Mouse (Mus musculus): ENCODE results near the gene Hpd.

Gene Hpd

GRCm38 (mm10) chr5:123181536-123181935 is 991 bp downstream of the Hpd start:
- no peak for DNase-seq

- no peak for DNase-seq
These were observed 2.1 kb downstream of the Hpd start for GRCm38 (mm10) chr5:123180390-123180789.

DNA sequence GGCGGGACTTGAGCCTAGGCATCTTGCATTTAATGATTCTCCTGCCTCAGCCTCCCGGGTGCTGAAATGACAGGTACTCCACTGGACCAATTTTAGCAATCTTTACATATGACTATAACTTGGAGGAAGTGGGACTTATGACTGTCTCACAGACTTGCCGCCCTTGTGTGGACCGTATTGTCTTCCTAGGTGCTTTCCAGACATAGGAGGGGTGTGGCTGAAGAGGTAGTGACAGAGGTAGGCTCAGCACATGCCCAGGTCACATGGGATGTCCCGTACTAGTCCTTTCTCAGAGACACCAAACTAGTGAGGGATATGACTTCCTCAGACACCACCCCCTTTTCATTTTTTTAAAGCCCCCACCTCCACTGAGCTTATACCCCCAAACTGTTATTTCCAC is 3.7 kb downstream of the Hpd start:
- DNase-seq: no peak

DNA sequence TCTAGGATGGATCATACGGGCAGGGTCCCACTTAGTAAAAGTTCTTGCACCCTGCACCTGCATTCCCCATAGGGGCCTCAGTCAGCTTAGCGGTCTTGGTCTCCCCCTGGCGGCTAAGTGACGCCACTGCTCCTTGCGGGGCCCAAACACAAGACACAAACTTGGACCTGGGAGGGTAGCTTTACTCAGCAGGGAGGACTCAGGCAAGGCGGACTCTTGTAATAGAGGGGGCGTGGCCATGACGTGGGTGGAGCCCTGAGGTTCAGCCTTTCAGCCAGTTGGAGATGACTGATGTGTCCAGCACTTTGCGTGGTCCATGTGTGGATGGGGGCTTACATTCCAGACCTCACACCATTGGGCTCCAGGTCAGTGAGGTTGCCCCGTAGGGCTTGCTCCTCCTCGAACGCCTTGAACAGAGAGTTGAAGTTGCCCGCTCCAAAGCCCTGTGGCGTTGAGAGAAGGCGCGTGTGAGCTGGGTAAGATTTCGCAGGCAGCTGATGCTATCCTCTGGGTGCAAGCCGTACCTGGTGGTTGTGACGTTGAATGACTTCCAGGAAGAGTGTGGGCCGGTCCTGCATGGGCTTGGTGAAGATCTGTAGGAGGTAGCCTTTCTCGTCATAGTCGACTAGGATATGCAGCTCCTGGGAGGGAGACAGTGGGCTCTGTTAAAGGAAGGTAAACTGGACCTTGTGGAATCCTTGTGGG is 10.7 kb downstream of the Hpd start:
- peak; percentile 94 for DNase-seq

DNA sequence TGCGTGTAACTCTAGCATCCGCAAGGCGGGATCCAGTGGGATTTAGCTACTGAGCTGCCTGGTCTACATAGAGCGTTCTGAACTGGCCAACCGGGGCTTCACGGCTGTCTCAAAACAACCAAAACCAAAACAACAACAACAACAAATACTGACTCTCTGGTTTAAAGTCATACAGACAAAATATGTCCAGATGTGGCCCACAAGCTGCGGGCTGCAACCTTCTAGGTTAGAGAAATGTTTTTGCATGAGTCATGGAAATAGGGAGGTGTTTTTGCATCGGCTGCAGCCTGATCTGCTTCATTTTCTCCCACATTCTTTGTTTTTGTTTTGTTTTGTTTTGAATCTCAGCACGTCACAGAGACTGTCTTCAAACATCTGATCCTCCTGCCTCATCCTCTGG is 12.2 kb downstream of the Hpd start:
- DNase-seq: no peak

DNA sequence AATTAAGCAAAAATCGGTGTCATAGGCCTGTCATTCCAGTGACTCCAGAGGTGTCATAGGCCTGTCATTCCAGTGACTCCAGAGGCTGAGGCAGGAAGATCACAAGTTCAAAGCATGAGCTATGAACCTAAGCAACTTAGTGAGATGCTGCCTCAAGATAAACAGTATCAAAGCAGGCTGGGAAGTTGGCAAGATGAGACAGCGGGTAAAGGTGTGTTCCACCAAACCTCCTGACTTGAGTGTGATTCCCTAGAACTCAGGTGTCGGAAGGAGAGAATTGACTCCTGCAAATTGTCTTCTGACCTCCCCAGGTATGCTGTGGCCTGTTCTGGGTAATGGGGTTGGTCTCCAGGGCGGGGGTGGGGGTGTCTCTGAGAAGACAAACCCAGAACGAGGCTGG is 13.2 kb downstream of the Hpd start, which contains the start of gene Psmd9:
TSS of gene Psmd9 (plus strand) at position 130 of the 400 bp plus-strand sequence.
- DNase-seq: no peak

DNA sequence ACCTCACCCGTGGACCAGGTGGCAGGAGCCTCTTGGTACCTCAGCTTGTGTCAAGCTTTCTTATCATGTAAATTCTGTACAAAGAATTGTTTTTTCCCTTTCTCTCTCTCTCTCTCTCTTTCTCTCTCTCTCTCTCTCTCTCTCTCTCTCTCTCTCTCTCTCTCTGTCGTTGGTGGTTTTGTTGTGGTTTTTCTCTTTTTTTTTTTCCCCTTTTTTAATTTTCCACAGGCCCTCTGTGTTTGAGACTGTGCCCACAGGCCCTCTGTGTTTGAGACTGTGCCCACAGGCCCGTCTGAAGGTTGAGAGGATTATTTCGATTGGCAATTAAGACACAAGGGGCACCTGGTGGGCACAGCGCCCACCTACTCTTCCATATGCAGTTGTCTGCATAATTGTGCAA is 14.9 kb downstream of the Hpd start:
- no peak for DNase-seq

DNA sequence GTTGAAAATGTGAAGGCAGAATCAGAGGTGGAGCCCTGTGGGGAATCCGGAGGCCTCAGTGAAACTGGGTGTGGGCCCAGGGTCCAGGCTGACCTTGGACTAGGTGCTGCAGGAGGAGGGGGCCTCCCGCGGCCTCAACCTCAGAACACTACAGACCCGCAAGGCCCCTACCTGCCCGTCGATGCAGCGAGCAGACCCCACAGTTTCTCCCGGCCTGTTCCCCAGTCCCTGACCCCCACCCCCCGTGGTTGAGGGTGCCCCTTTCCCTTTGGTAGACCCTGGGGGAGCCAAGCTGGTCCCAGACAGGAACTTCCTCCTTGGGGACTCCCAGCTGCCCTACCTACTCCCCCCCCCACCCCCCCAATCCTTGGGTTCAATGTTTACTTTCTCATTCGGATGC is 16.1 kb downstream of the Hpd start:
- no peak for DNase-seq

GRCm38 (mm10) chr5:123162942-123163341 is 19.6 kb downstream of the Hpd start:
- DNase-seq: no peak

DNA sequence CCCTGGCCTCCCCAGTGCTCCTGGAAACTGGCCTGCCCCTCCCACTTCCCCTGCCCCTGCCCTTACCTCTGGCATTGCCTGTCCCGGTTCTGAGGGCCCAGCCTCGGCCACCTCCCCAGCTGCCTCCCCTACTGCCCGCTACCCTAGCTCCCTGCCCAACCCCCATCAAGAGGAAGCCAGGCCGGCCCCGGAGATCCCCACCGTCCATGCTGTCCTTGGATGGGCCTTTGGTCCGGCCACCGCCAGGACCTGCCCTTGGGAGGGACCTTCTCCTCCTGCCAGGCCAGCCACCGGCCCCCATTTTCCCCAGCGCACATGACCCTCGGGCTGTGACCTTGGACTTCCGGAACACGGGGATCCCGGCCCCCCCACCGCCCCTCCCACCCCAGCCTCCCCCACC is 22.2 kb downstream of the Hpd start:
- DNase-seq: no peak

DNA sequence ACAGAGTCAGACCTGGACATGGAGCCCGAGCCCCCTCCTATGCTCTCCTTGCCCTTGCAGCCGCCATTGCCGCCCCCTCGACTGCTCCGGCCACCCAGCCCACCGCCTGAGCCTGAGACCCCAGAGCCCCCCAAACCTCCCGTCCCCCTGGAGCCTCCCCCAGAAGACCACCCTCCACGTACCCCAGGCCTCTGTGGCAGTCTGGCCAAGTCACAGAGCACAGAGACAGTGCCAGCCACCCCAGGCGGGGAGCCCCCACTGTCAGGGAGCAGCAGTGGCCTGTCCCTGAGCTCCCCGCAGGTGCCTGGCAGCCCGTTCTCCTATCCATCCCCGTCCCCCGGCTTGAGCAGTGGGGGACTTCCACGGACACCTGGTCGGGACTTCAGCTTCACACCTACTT is 22.7 kb downstream of the Hpd start:
- DNase-seq: no peak

DNA sequence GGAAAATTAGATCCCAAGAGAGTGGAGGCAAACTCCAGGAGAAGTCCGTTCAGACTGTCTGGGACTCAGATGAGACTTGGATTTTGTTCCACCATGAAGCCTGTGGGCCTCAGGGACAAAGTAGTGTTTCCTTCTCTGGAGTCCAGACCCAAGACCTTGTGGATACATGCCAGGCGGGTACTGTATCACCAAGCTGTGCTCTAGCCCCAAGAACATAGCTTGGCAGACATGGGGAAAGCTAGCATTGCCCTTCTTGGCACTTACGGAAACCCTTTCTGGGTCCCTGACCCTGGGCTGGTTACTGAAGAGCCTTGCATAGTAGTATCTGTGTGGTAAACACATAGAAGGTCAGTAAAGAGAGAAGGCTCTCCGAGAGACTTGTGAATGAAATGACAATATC is 23.1 kb downstream of the Hpd start:
- DNase-seq: no peak

DNA sequence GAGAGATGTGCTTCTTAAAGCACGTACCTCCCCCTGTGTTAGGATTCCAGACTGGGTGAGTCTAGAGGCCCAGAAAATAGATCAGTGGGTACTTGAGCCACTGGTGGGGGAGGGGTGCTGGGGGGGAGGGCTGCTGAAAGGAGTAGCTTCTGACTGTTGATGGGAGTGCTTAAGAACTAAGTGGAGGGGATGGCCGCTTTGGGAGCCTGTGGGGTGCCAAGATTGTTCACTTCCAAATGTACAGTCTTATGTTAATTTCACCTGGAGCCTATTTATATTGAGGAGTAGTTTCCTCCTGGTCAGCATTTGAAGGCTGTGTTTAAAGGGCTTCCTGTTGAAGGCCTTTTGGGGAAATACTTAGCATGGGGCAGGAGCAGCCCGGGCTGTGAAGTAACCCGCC is 24.6 kb downstream of the Hpd start:
- DNase-seq: no peak

GRCm38 (mm10) chr5:123156763-123157162 is 25.8 kb downstream of the Hpd start:
- DNase-seq: no peak

DNA sequence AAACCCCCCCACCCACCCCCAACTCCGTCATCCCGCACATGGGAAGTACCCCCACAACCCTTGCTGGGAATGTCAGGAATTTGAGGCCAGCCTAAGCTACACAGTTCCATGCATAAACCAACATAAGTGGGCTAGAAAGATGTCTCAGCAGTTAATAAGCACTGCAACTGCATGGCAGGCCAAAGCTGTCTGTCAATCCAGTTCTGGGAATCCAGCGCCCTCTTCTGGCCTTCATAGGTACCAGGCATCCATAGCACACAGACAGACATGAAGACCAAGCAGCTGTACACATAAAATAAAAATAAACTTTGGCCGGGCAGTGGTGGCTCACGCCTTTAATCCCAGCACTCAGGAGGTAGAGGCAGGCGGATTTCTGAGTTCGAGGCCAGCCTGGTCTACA is 27.1 kb downstream of the Hpd start:
- DNase-seq: peak; percentile 87

- no peak for DNase-seq
These were observed 29.6 kb downstream of the Hpd start for GRCm38 (mm10) chr5:123152901-123153300.

- no peak for DNase-seq
These were observed 30.7 kb downstream of the Hpd start for GRCm38 (mm10) chr5:123151707-123152362.

DNA sequence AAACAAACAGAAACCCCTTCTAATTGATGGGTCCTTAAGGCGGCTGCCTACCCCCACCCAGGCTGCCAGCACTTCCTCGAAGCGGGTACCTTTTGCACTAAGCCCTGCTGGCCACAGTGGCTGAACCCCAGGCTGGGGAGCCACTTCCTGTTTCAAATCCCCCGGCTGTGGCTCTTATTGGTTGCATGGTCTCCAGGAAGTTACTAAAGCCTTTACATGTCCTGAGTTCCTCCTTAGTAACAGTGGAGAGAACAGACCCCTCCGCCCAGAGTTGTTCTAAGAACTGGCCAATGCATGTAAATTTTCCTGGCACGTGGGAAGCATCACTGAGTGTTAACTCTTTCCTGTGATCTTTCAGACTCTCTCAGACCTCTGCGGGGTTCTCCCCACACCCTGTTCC is 31.4 kb downstream of the Hpd start:
- peak; percentile 63 for DNase-seq

- DNase-seq: peak; percentile 52
These were observed 31.9 kb downstream of the Hpd start for GRCm38 (mm10) chr5:123150641-123151040.

- peak; percentile 94 for DNase-seq
These were observed 32.8 kb downstream of the Hpd start for GRCm38 (mm10) chr5:123149451-123150400.

DNA sequence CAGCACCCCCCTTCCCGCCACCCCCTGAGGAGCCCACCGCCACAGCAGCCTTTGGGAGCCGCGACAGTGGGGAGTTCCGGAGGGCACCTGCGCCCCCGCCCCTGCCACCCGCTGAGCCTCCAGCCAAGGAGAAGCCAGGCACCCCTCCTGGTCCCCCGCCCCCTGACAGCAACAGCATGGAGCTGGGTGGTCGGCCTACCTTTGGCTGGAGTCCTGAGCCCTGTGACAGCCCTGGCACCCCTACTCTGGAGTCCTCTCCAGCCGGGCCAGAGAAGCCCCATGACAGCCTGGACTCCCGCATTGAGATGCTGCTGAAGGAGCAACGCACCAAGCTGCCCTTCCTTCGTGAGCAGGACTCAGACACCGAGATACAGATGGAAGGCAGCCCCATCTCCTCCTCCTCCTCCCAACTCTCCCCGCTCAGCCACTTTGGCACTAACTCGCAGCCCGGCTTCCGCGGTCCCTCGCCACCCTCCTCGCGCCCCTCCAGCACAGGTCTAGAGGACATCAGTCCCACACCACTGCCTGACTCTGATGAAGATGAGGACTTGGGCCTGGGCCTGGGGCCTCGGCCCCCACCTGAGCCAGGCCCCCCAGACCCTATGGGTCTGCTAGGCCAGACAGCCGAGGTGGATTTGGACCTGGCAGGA is 34.3 kb downstream of the Hpd start:
- no peak for DNase-seq

DNA sequence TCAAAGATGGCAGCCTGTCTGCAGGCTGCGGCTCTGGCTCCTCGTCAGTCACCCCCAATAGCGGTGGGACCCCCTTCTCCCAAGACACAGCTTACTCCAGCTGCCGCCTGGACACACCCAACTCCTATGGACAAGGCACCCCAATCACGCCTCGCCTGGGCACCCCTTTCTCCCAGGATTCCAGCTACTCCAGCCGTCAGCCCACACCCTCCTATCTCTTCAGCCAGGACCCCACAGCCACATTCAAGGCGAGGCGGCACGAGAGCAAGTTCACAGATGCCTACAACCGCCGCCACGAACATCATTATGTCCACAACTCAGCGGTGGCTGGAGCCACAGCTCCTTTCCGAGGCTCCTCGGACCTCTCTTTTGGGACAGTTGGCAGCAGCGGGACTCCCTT is 35.0 kb downstream of the Hpd start:
- no peak for DNase-seq

- DNase-seq: no peak
These were observed 36.2 kb downstream of the Hpd start for GRCm38 (mm10) chr5:123146357-123146756.
